Mouse (Mus musculus) liver, embryonic 12.5 days (tissue): ENCODE results near the gene Gm5767. TPM values are rescaled to one million over a fixed set of nuclear protein-coding genes. Genes with fewer than 3 reads are reported as not detected.

Experiments
- ATAC-seq: fragments of 200-750 bp; cut with Nextera tagmentation; 2 replicates; pipeline ENCODE4 v1.8.0; 2017; ENCODE audit warnings: moderate number of reproducible peaks, mild to moderate bottlenecking, moderate library complexity
- H3K27ac ChIP-seq: fragments of 300-500 bp; sonication (generic); 2 replicates; pipeline ENCODE4 v1.5.1; 2016; ENCODE audit warnings: mild to moderate bottlenecking
- H3K27me3 ChIP-seq: fragments of 300-500 bp; sonication (generic); replicated peaks from 2 replicates; pipeline ENCODE4 v1.6.1; 2016; ENCODE audit warnings: mild to moderate bottlenecking, moderate library complexity
- H3K36me3 ChIP-seq: fragments of 300-500 bp; sonication (generic); 2 replicates; pipeline ENCODE4 v1.6.1; 2016; ENCODE audit warnings: mild to moderate bottlenecking, moderate library complexity
- H3K4me1 ChIP-seq: fragments of 300-500 bp; sonication (generic); 2 replicates; pipeline ENCODE4 v1.6.1; 2016
- H3K4me2 ChIP-seq: fragments of 300-500 bp; sonication (generic); 2 replicates; pipeline ENCODE4 v1.6.1; 2016; ENCODE audit warnings: mild to moderate bottlenecking, moderate library complexity
- H3K4me3 ChIP-seq: fragments of 300-500 bp; sonication (generic); 2 replicates; pipeline ENCODE4 v1.5.1; 2016; ENCODE audit warnings: mild to moderate bottlenecking, moderate library complexity
- H3K9ac ChIP-seq: fragments of 300-500 bp; sonication (generic); 2 replicates; pipeline ENCODE4 v1.6.1; 2016; ENCODE audit warnings: mild to moderate bottlenecking, moderate library complexity
- H3K9me3 ChIP-seq: fragments of 300-500 bp; sonication (generic); replicated peaks from 2 replicates; pipeline ENCODE4 v1.6.1; 2016; ENCODE audit warnings: mild to moderate bottlenecking, moderate library complexity
- WGBS: fragments of 180-500 bp; shearing (Covaris S2); methylation state at CpG from one replicate; pipeline ENCODE4 v1.1.7; 2016; ENCODE audit not compliant: insufficient replicate concordance; 5-methylcytosine and 5-hydroxymethylcytosine counted together
- polyA plus RNA-seq: library from polyadenylated mRNA; unstranded; fragments of >200 nt; fragmentation: Nextera tagmentation; extraction: Ambion mirVana; gene quantifications from 2 replicates; pipeline ENCODE4 v1.2.1, GENCODE M21; 2016

The Gm5767 gene
- polyA plus RNA-seq, 1 experiment from 2014 or later: not detected

DNA sequence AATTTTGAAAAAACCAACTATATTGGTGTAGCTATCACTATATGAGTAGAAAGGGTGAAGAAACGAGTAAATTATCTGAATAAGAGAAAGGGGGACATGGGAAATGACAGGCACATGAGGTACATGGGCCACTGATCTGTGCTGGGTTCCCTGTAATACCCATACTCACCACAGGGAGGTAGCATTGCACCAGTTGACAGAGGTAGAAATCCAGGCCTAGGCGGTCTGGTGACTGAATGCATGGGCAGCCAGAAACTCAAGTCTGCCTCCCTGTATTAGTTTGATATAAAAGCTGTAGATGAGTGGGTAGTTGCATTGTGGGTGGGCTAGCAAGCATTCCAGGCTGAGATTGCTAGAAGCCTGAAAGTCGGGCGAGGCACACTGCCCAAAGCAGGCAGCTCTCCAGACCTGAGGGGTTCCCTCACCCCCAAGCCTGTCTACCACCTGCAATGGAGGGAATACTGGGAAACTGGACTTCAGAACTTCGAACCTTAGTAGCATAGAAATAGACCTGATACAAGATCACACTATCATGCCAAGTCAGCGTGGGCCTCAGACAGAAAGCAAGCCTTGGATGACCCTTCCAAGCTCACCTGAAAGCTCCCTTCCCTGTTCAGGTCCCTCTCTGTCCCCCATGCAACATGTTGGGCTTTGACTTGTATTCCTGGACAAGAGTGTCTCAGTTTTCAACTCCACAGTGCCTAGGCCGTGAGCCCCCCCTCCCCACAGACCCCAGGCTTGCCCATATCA is 5.7 kb downstream of the Gm5767 start:
- WGBS: 29% methylated on average over 7 of the region's 7 CpGs
- no peaks in the 10 kb centered on the region for H3K9me3 ChIP-seq
- peak overlapping the region; percentile 46 for H3K4me3 ChIP-seq
- no peaks in the 10 kb centered on the region for H3K27me3 ChIP-seq
- H3K36me3 ChIP-seq: peaks cover 74% of the 10 kb centered on the region
- H3K27ac ChIP-seq: peak overlapping the region; percentile 97
- peak overlapping the region; percentile 76 for H3K9ac ChIP-seq
- H3K4me2 ChIP-seq: peak overlapping the region; percentile 81
- H3K4me1 ChIP-seq: peaks cover 65% of the 10 kb centered on the region
- ATAC-seq: peak; percentile 43

DNA sequence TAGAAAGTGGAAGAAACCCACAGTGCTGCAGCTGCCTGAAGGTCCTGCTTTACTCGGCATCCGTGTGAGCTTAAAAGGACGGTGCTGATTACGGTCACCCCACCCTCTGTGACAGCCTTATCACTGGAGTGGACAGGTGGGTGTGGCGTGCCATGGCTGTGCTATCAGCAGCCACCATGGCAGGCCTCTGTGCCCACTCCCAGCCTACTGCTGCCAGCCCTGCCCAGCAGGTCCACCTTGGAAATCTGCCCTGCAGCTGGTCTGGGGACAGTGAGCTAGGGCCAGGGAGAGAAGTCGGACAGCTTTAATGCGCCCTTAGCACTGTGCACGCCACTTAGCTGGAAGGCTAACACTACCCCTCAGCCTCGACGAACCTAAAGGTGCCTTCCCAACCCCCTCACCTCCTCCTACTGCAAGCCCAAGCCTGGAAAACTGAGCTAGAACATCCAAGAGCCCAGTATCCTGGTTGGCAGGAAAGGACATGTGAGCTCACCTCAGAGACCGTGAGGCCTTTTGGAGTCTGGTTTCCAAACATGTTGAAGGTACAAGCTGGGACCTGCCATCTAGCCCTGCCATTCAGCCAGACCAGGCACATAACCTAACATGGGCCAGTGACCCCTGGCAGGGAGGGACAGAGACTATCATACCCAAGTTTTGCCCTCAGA is 6.4 kb downstream of the Gm5767 start:
- H3K4me3 ChIP-seq: peak overlapping the region; percentile 46
- H3K36me3 ChIP-seq: peaks cover 81% of the 10 kb centered on the region
- H3K9me3 ChIP-seq: no peaks in the 10 kb centered on the region
- H3K27me3 ChIP-seq: no peaks in the 10 kb centered on the region
- H3K9ac ChIP-seq: peak overlapping the region; percentile 76
- WGBS: 27% methylated on average over 11 of the region's 11 CpGs
- H3K27ac ChIP-seq: peak overlapping the region; percentile 97
- peak overlapping the region; percentile 81 for H3K4me2 ChIP-seq
- peaks cover 71% of the 10 kb centered on the region for H3K4me1 ChIP-seq
- peak; percentile 98 for ATAC-seq

GRCm38 (mm10) chr16:8687559-8688112 is 7.1 kb downstream of the Gm5767 start:
- peak overlapping the region; percentile 81 for H3K4me2 ChIP-seq
- ATAC-seq: no peak
- H3K27me3 ChIP-seq: no peaks in the 10 kb centered on the region
- peak overlapping the region; percentile 76 for H3K9ac ChIP-seq
- H3K4me3 ChIP-seq: peak overlapping the region; percentile 46; the same call in 1 of the 2 replicates
- peaks cover 74% of the 10 kb centered on the region for H3K4me1 ChIP-seq
- peaks cover 87% of the 10 kb centered on the region for H3K36me3 ChIP-seq
- peak overlapping the region; percentile 97 for H3K27ac ChIP-seq
- H3K9me3 ChIP-seq: no peaks in the 10 kb centered on the region

DNA sequence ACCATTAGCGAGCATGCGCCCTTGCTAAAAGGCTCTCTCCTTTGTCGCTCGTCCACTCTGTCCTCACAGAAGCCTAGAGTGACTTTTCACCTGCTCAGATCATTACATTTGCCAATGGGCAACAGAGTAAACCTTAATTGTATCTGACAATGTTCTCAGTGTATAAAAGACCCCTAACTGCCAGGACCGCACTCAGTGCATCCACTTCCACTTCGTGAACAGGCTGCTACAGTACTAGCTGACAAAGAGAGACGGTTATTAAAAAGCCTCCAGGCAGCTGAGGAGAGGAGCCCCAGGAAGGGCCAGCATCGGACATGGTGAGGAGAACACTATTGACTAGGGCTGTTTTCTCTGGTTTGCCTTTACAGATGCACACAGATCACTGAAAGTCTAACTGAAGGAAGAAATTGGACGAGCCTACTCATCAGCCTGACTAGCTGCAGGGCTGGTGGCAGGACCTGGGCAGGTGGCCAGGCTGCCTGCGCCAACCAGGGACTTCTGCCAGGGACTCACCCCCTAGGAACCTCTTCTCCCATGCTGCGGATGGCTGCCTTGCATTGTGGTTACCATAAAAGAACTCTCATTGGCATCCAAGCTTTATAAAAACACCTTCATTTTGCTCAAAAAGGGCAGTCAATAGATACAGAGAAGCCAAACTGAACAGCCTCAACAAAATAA is 9.5 kb downstream of the Gm5767 start:
- Histone ChIP-seq H3K27me3 (no peaks in the 10 kb centered on the region), H3K27ac (peak overlapping the region; percentile 97), H3K4me1 (peaks cover 63% of the 10 kb centered on the region), H3K4me3 (no peak overlapping the region), H3K4me2 (no peak overlapping the region), H3K9me3 (no peaks in the 10 kb centered on the region), H3K36me3 (peaks cover 91% of the 10 kb centered on the region), H3K9ac (no peak overlapping the region)
- no peak for ATAC-seq
- WGBS: 94% methylated on average over 11 of the region's 11 CpGs

DNA sequence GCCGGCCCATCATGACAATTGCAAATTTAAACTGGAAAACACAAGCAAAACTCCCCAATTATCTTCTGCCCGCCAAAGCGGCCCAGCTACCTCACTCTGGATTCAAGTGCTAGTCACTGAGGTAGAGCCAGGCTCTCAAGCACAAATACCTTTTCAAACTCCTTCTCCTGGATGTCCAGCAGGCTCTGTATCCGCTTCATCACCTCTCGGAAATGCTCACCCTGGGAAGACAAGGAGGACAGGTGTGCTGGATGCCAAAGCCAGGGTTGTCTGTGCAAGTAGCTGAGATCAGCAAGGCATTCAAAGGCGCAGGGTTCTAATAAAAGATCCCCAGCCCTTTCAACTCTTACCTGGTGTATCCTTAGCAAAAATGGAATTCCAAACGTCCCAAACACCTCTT is 10.6 kb downstream of the Gm5767 start:
- Histone ChIP-seq H3K9me3 (no peaks in the 10 kb centered on the region), H3K9ac (no peak overlapping the region), H3K4me2 (no peak overlapping the region), H3K27me3 (no peaks in the 10 kb centered on the region), H3K27ac (peak overlapping the region; percentile 97), H3K4me1 (peaks cover 52% of the 10 kb centered on the region), H3K4me3 (no peak overlapping the region), H3K36me3 (peaks cover 96% of the 10 kb centered on the region)
- ATAC-seq: no peak
- 88% methylated on average over 7 of the region's 7 CpGs for WGBS

GRCm38 (mm10) chr16:8699556-8699955 is 19.0 kb downstream of the Gm5767 start:
- ATAC-seq: no peak
- no peak overlapping the region for H3K27ac ChIP-seq
- no peak overlapping the region for H3K9ac ChIP-seq
- H3K9me3 ChIP-seq: no peaks in the 10 kb centered on the region
- H3K27me3 ChIP-seq: no peaks in the 10 kb centered on the region
- no peaks in the 10 kb centered on the region for H3K4me1 ChIP-seq
- WGBS: 90% methylated on average over 8 of the region's 8 CpGs
- H3K36me3 ChIP-seq: peaks cover 100% of the 10 kb centered on the region
- H3K4me3 ChIP-seq: no peak overlapping the region
- no peak overlapping the region for H3K4me2 ChIP-seq

DNA sequence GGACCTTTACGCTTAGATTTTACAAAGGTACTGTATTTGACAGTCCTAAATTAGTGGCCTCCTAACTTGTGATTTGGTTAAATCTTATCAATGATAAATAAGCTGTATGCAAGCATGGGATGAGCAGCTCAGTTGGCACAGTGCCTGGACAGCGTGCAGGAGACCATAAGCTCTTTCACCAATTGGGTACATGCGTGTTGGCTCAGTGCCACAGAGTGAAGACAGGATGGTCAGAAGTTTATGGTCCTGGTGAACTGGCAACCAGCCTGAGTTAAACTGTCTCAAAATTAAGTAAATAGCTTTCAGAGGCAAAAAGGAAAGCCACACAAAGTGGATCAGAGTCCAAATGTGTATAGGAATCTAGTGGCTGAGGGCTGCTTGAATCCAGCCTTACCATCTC is 20.0 kb downstream of the Gm5767 start:
- no peak overlapping the region for H3K27ac ChIP-seq
- no peak overlapping the region for H3K4me2 ChIP-seq
- no peaks in the 10 kb centered on the region for H3K4me1 ChIP-seq
- no peaks in the 10 kb centered on the region for H3K9me3 ChIP-seq
- 93% methylated on average over 3 of the region's 3 CpGs for WGBS
- no peak overlapping the region for H3K4me3 ChIP-seq
- no peak overlapping the region for H3K9ac ChIP-seq
- peaks cover 100% of the 10 kb centered on the region for H3K36me3 ChIP-seq
- H3K27me3 ChIP-seq: no peaks in the 10 kb centered on the region
- no peak for ATAC-seq

- Histone ChIP-seq H3K27me3 (no peaks in the 10 kb centered on the region), H3K9me3 (no peaks in the 10 kb centered on the region), H3K4me2 (no peak overlapping the region), H3K36me3 (peaks cover 100% of the 10 kb centered on the region), H3K4me1 (peaks cover 41% of the 10 kb centered on the region), H3K27ac (0 out of 2 replicates have a peak overlapping the region, but pooled peaks have one; percentile 16), H3K9ac (no peak overlapping the region), H3K4me3 (no peak overlapping the region)
- WGBS: 89% methylated on average over 9 of the region's 9 CpGs
- no peak for ATAC-seq
Measured at GRCm38 (mm10) chr16:8711998-8712397, 31.4 kb downstream of the Gm5767 start.

- Histone ChIP-seq H3K9ac (no peak overlapping the region), H3K36me3 (peaks cover 78% of the 10 kb centered on the region), H3K9me3 (no peaks in the 10 kb centered on the region), H3K27me3 (no peaks in the 10 kb centered on the region), H3K4me3 (no peak overlapping the region), H3K4me2 (no peak overlapping the region), H3K27ac (peak overlapping the region; percentile 37; the same call in 1 of the 2 replicates), H3K4me1 (peaks cover 56% of the 10 kb centered on the region)
- 84% methylated on average over 5 of the region's 5 CpGs for WGBS
- ATAC-seq: no peak
Measured at GRCm38 (mm10) chr16:8714851-8715250, 34.3 kb downstream of the Gm5767 start.

GRCm38 (mm10) chr16:8715513-8716080 is 35.0 kb downstream of the Gm5767 start:
- no peak for ATAC-seq
- Histone ChIP-seq H3K9ac (no peak overlapping the region), H3K27ac (0 out of 2 replicates have a peak overlapping the region, but pooled peaks have one; percentile 37), H3K4me1 (peaks cover 63% of the 10 kb centered on the region), H3K4me2 (no peak overlapping the region), H3K9me3 (no peaks in the 10 kb centered on the region), H3K36me3 (peaks cover 71% of the 10 kb centered on the region), H3K27me3 (no peaks in the 10 kb centered on the region), H3K4me3 (no peak overlapping the region)
- 85% methylated on average over 10 of the region's 10 CpGs for WGBS

- H3K27me3 ChIP-seq: no peaks in the 10 kb centered on the region
- no peak overlapping the region for H3K9ac ChIP-seq
- H3K4me3 ChIP-seq: no peak overlapping the region
- H3K4me2 ChIP-seq: no peak overlapping the region
- H3K9me3 ChIP-seq: no peaks in the 10 kb centered on the region
- WGBS: 73% methylated on average over 6 of the region's 6 CpGs
- no peak overlapping the region for H3K27ac ChIP-seq
- no peak for ATAC-seq
- peaks cover 70% of the 10 kb centered on the region for H3K4me1 ChIP-seq
- H3K36me3 ChIP-seq: peaks cover 69% of the 10 kb centered on the region
Measured at GRCm38 (mm10) chr16:8716300-8716699, 35.7 kb downstream of the Gm5767 start.
